Mouse (Mus musculus): Measurements from ENCODE around the gene Chst3. TPM values are rescaled to one million over a fixed set of nuclear protein-coding genes. Genes with fewer than 3 reads are reported as not detected.
"Not testable (repeated sequence)": the region's sequence is repeated elsewhere in the genome, so short reads cannot be mapped to it uniquely, and the experiment has no call there.

Gene Chst3
- polyA plus RNA-seq, 1 experiment: 0.52 TPM

DNA sequence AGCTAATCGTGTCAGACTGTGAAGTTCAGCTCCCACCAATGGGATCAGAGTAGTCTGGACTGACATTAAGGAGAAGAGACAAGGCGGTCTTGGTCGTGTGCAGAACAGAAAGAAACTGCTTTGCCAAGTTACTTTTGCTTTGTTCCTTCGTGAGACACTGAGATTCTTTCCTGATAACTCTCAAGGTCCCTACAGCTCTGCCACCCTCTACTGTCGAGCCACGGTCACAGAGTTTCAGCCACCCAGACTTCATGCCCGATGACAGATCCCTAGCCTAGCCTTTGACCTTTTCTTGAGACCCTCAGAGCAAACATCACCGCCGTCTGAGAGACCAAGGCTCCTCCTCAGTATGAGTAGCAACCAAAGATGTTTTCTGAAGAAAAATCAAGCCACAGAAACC lies 14.9 kb upstream of the Chst3 start:
- no peak overlapping the region for H3K27ac ChIP-seq (ENCODE audit: control insufficient read depth, insufficient read depth, low read depth, low read length)
- no peak overlapping the region for H3K4me3 ChIP-seq (ENCODE audit: control insufficient read depth, low read depth, low read length)
- H3K4me1 ChIP-seq (ENCODE audit: control insufficient read depth, insufficient read depth, low read length): no peaks in the 10 kb centered on the region
- no peak for TF ChIP-seq CTCF (IDR thresholded peaks at IDR 0.05; ENCODE audit: control insufficient read depth, insufficient read depth, insufficient replicate concordance, low read depth, low read length)
- TF ChIP-seq POLR2A (IDR thresholded peaks at IDR 0.05; ENCODE audit: control insufficient read depth, low read depth, low read length): no peak
- H3K36me3 ChIP-seq (ENCODE audit: control insufficient read depth, insufficient read depth, low read length): no peaks in the 10 kb centered on the region
- no peaks in the 10 kb centered on the region for H3K27me3 ChIP-seq (ENCODE audit: control insufficient read depth, insufficient read depth, low read length)

DNA sequence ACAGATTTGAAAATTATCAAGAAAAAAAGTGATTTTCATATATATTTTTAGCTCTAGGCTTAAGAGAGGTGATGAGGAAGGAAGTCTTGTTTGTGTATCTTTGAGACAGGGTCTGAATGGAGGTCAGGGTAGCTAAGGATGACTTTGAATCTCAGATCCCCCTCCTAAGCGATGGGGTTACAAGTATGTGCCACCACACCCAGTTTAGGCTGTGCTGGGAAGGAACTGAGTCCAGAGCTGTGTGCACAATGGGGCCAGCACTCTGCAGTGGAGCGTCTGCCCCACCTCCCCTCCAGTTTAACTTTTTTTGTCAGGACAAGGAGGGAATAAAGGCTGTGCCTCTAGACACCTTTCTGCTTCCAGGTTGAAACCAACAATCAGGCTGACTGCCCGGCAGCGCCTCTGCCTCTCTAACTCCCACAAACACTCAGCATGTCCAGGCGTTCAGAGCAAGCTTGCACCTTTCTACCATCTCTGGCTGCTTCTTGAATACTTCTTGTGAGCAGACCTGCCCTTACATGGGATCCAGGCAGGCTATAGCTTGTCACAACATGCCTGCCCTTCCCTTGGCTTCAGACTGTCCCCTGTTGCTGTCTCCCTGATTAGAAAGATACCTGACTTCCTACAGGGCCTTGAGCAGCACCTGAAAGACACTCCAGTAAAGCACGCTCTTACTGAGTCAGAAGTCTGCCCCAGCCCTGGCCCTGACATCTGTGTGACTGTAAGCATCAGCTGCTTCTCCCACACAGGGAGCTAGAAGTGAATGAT lies 11.4 kb upstream of the Chst3 start:
- no peaks in the 10 kb centered on the region for H3K27me3 ChIP-seq (ENCODE audit: control insufficient read depth, insufficient read depth, low read length)
- H3K36me3 ChIP-seq (ENCODE audit: control insufficient read depth, insufficient read depth, low read length): no peaks in the 10 kb centered on the region
- no peak for TF ChIP-seq POLR2A (IDR thresholded peaks at IDR 0.05; ENCODE audit: control insufficient read depth, low read depth, low read length)
- no peak for TF ChIP-seq CTCF (IDR thresholded peaks at IDR 0.05; ENCODE audit: control insufficient read depth, insufficient read depth, insufficient replicate concordance, low read depth, low read length)
- H3K4me3 ChIP-seq (ENCODE audit: control insufficient read depth, low read depth, low read length): no peak overlapping the region
- H3K27ac ChIP-seq (ENCODE audit: control insufficient read depth, insufficient read depth, low read depth, low read length): no peak overlapping the region
- no peaks in the 10 kb centered on the region for H3K4me1 ChIP-seq (ENCODE audit: control insufficient read depth, insufficient read depth, low read length)

DNA sequence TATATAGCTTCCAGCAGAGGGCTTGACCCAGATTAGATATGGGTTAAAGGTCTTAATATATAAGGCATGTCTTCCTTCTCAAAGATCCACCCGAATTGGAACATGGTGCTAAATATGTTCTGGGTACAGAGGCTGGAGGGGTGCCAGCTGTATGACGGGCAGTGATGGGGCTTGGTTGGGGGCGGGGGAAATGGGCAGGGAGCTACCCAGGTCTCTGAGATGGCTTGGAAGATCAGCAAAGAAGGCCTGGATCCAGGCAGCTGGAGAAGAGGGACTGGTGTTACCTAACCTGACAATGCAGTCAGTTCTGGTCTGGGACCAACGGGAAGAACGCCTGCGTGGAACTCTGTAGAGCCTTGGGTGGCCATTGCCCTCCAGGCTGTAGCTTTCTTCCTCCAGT lies 10.1 kb upstream of the Chst3 start:
- no peaks in the 10 kb centered on the region for H3K27me3 ChIP-seq (ENCODE audit: control insufficient read depth, insufficient read depth, low read length)
- H3K4me3 ChIP-seq (ENCODE audit: control insufficient read depth, low read depth, low read length): no peak overlapping the region
- H3K27ac ChIP-seq (ENCODE audit: control insufficient read depth, insufficient read depth, low read depth, low read length): no peak overlapping the region
- H3K4me1 ChIP-seq (ENCODE audit: control insufficient read depth, insufficient read depth, low read length): no peaks in the 10 kb centered on the region
- H3K36me3 ChIP-seq (ENCODE audit: control insufficient read depth, insufficient read depth, low read length): no peaks in the 10 kb centered on the region
- TF ChIP-seq POLR2A (IDR thresholded peaks at IDR 0.05; ENCODE audit: control insufficient read depth, low read depth, low read length) (no peak), CTCF (IDR thresholded peaks at IDR 0.05; ENCODE audit: control insufficient read depth, insufficient read depth, insufficient replicate concordance, low read depth, low read length) (no peak)

DNA sequence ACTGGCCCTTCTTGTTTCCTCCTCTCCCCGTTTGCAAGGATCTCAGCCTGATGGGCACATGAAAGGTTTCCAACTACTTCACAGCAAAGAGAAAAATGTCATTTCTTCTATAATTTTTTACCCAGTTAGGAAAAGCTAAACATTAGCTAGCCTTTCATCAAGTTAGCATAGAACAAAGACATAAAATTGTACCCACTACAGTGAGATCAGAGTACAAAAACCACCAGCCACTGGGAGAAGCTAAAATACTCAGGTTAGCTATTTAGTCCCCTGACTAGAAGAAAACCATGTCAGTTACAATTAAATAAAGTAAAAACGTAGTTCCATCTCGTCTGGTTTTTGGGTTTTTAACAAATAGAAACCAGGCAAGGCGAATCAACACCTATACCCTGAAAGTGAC lies 8.6 kb upstream of the Chst3 start:
- H3K27ac ChIP-seq (ENCODE audit: control insufficient read depth, insufficient read depth, low read depth, low read length): no peak overlapping the region

DNA sequence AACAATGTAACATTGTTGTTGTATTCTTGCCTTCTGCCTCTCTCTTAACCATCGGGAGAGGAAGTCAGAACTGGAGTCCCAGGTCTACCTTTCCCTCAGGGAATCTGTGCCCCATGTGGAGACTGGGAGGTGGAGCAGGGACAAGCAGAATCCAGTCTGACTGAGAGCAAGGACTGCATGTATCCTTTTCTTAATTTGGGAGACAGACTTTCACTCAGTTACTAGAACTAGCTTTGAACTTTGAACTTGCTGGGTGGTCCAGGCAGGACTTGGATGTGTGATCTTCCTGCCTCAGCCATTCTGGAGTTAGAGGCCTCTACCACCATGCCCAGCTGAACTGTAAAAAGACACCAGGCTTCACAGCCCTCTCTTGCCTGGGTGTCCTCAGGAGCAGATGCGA lies 5.5 kb upstream of the Chst3 start:
- Histone ChIP-seq H3K27ac (ENCODE audit: control insufficient read depth, insufficient read depth, low read depth, low read length) (no peak overlapping the region), H3K4me1 (ENCODE audit: control insufficient read depth, insufficient read depth, low read length) (no peaks in the 10 kb centered on the region), H3K27me3 (ENCODE audit: control insufficient read depth, insufficient read depth, low read length) (no peaks in the 10 kb centered on the region), H3K36me3 (ENCODE audit: control insufficient read depth, insufficient read depth, low read length) (no peaks in the 10 kb centered on the region), H3K4me3 (ENCODE audit: control insufficient read depth, low read depth, low read length) (no peak overlapping the region)
- TF ChIP-seq POLR2A (IDR thresholded peaks at IDR 0.05; ENCODE audit: control insufficient read depth, low read depth, low read length) (no peak), CTCF (IDR thresholded peaks at IDR 0.05; ENCODE audit: control insufficient read depth, insufficient read depth, insufficient replicate concordance, low read depth, low read length) (no peak)

More for the DNA sequence above, 8.6 kb upstream of the Chst3 start:
- no peaks in the 10 kb centered on the region for H3K36me3 ChIP-seq (ENCODE audit: control insufficient read depth, insufficient read depth, low read length)
- TF ChIP-seq POLR2A (IDR thresholded peaks at IDR 0.05; ENCODE audit: control insufficient read depth, low read depth, low read length) (no peak), CTCF (IDR thresholded peaks at IDR 0.05; ENCODE audit: control insufficient read depth, insufficient read depth, insufficient replicate concordance, low read depth, low read length) (no peak)
- H3K4me1 ChIP-seq (ENCODE audit: control insufficient read depth, insufficient read depth, low read length): no peaks in the 10 kb centered on the region
- H3K4me3 ChIP-seq (ENCODE audit: control insufficient read depth, low read depth, low read length): no peak overlapping the region
- H3K27me3 ChIP-seq (ENCODE audit: control insufficient read depth, insufficient read depth, low read length): no peaks in the 10 kb centered on the region

DNA sequence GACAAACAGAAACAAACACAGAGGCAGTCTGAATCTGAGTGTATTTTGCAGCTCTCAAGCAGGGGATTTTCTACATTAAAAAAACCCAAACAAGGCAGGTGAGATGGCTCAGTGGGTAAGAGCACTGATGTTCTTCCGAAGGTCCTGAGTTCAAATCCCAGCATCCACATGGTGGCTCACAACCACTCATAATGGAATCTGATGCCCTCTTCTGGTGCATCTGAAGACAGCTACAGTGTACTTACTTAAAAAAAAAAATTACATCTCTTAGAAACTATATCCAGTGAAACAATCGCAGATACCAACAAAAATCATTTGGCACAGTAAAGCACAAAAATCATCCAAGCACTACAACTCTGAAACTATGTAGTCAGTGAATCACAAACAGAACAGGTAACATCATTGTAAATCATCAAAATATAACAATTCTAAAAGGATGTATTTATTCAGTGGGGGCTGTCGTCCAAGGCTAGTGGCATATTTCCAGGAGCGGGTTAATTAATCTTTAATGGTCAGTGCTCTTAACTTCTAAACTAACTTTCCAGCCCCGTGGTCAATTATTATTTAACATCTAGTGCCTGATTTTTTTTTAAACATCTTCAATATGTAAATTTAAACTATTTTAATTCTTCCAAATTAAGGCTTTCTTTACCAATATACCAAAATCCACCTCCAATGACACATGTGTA lies 2.7 kb upstream of the Chst3 start:
- H3K27ac ChIP-seq (ENCODE audit: control insufficient read depth, insufficient read depth, low read depth, low read length); H3K4me1 ChIP-seq (ENCODE audit: control insufficient read depth, insufficient read depth, low read length); H3K36me3 ChIP-seq (ENCODE audit: control insufficient read depth, insufficient read depth, low read length): not testable (repeated sequence)

DNA sequence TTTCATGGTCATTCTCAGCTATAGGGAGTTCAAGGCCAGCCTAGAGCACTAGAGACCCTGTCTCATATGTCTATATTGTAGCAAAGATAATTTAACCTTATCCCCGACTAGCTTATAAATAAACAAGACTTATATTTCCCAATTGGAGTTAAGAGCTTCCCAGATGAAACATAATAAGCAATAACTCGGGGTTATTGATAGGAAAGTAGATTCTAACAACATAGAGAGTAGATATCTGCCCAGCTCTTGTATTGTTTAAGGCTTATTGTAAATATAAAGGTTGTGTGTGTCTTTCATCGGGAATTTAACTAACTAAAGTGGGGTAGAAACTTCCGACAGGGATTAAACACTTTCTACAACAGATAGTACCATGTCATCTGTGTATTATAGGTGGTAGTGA lies 1.5 kb upstream of the Chst3 start:
- TF ChIP-seq CTCF (IDR thresholded peaks at IDR 0.05; ENCODE audit: control insufficient read depth, insufficient read depth, insufficient replicate concordance, low read depth, low read length) (no peak), POLR2A (IDR thresholded peaks at IDR 0.05; ENCODE audit: control insufficient read depth, low read depth, low read length) (no peak)
- Histone ChIP-seq H3K27ac (ENCODE audit: control insufficient read depth, insufficient read depth, low read depth, low read length) (no peak overlapping the region), H3K4me1 (ENCODE audit: control insufficient read depth, insufficient read depth, low read length) (peaks cover 7% of the 10 kb centered on the region; the same call in 1 of the 2 replicates), H3K4me3 (ENCODE audit: control insufficient read depth, low read depth, low read length) (no peak overlapping the region), H3K36me3 (ENCODE audit: control insufficient read depth, insufficient read depth, low read length) (no peaks in the 10 kb centered on the region), H3K27me3 (ENCODE audit: control insufficient read depth, insufficient read depth, low read length) (peaks cover 4% of the 10 kb centered on the region)

More for the DNA sequence above, 2.7 kb upstream of the Chst3 start:
- not testable (repeated sequence) for H3K27me3 ChIP-seq (ENCODE audit: control insufficient read depth, insufficient read depth, low read length); H3K4me3 ChIP-seq (ENCODE audit: control insufficient read depth, low read depth, low read length)
